Mouse (Mus musculus): ENCODE measurements around the gene Peli2. TPM values are rescaled to one million over a fixed set of nuclear protein-coding genes. Genes with fewer than 3 reads are reported as not detected.

Gene Peli2
- total RNA-seq, 1 experiment, result 1.6 TPM

DNA sequence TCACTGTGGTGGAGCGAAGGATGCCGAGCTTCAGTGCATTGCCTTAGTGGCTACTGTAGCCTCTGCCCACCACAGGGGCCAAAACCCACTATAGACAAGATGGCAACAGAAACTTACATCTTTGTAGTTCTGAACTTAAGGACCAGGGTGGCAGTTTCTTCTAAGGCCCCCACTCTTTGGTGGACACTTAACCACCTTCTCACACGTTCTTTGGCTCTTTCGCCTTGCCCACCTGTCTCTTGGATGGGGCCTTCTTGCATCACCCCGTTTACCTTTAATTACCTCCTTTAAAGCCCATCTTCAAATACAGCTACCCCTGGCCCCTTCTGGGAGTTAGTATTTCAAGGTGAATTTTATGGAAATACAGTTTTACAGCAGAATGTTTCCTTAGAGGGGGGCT lies 8.1 kb downstream of the Peli2 start:
- Histone ChIP-seq H3K9me3 (ENCODE audit: control insufficient read depth, insufficient read depth, low read depth, low read length) (no peaks in the 10 kb centered on the region), H3K36me3 (ENCODE audit: control insufficient read depth, insufficient read depth, low read length, poor library complexity, severe bottlenecking) (no peaks in the 10 kb centered on the region), H3K27ac (ENCODE audit: insufficient read depth, low read depth, low read length, poor library complexity, severe bottlenecking) (no peak overlapping the region), H3K4me1 (ENCODE audit: control insufficient read depth in 2 of 2, insufficient read depth in 2 of 2, low read length in 2 of 2, poor library complexity in 1 of 2) (no peaks in the 10 kb centered on the region), H3K9ac (ENCODE audit: insufficient read depth, low read depth, low read length, poor library complexity, severe bottlenecking) (no peak overlapping the region), H3K4me3 (ENCODE audit: insufficient read depth in 1 of 2, low read depth in 1 of 2, low read length in 2 of 2, poor library complexity in 1 of 2, severe bottlenecking in 1 of 2) (no peak overlapping the region)
- in situ Hi-C loops (cut with MboI; ENCODE audit: low sequenced_read_pairs in 2 of 2, unreplicated experiment in 2 of 2), result no loop called here
- no peak for DNase-seq (ENCODE audit: low read depth, low spot score)
- TF ChIP-seq ZNF384 (IDR thresholded peaks at IDR 0.05; ENCODE audit: low read depth, low read length) (no peak), CHD2 (IDR thresholded peaks at IDR 0.05; ENCODE audit: low read depth, low read length) (no peak), MAFK (IDR thresholded peaks at IDR 0.05; ENCODE audit: insufficient read depth, low read depth, low read length) (no peak), ZC3H11A (IDR thresholded peaks at IDR 0.05; ENCODE audit: borderline replicate concordance, low read depth, low read length) (no peak), HCFC1 (IDR thresholded peaks at IDR 0.05; ENCODE audit: borderline replicate concordance, insufficient read depth, low read length) (no peak)

DNA sequence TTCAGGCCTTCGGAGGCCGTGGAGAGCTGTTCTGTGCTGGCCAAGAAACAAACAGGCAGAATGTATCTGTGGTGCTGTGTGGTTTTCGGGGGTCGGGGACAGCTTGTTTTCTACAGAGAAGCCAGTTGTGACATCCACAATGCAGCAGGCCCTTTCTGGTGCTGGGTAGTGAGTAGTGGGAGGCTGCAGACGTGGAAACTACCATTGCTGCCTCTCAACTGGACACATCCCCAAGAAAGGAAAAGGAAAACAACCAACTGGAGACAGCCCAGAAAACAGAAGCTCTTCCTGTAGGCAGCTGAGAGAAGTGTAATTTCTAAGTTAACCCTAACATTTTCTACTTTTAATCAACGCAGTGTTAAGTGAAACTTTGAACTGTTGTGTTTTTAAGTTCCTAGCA lies 9.4 kb downstream of the Peli2 start:
- no peak overlapping the region for H3K4me3 ChIP-seq (ENCODE audit: insufficient read depth in 1 of 2, low read depth in 1 of 2, low read length in 2 of 2, poor library complexity in 1 of 2, severe bottlenecking in 1 of 2)
- no peak for DNase-seq (ENCODE audit: low read depth, low spot score)
- in situ Hi-C loops (cut with MboI; ENCODE audit: low sequenced_read_pairs in 2 of 2, unreplicated experiment in 2 of 2), result no loop called here
- H3K27ac ChIP-seq (ENCODE audit: insufficient read depth, low read depth, low read length, poor library complexity, severe bottlenecking), result no peak overlapping the region
- H3K36me3 ChIP-seq (ENCODE audit: control insufficient read depth, insufficient read depth, low read length, poor library complexity, severe bottlenecking), result no peaks in the 10 kb centered on the region
- no peak overlapping the region for H3K9ac ChIP-seq (ENCODE audit: insufficient read depth, low read depth, low read length, poor library complexity, severe bottlenecking)
- H3K9me3 ChIP-seq (ENCODE audit: control insufficient read depth, insufficient read depth, low read depth, low read length), result no peaks in the 10 kb centered on the region
- H3K4me1 ChIP-seq (ENCODE audit: control insufficient read depth in 2 of 2, insufficient read depth in 2 of 2, low read length in 2 of 2, poor library complexity in 1 of 2), result peaks cover 0 to 2% of the 10 kb centered on the region in 2 experiments; a peak in 1 of 4 replicates
- TF ChIP-seq MAFK (IDR thresholded peaks at IDR 0.05; ENCODE audit: insufficient read depth, low read depth, low read length), result no peak
- TF ChIP-seq ZNF384 (IDR thresholded peaks at IDR 0.05; ENCODE audit: low read depth, low read length), result no peak
- TF ChIP-seq ZC3H11A (IDR thresholded peaks at IDR 0.05; ENCODE audit: borderline replicate concordance, low read depth, low read length), result no peak

DNA sequence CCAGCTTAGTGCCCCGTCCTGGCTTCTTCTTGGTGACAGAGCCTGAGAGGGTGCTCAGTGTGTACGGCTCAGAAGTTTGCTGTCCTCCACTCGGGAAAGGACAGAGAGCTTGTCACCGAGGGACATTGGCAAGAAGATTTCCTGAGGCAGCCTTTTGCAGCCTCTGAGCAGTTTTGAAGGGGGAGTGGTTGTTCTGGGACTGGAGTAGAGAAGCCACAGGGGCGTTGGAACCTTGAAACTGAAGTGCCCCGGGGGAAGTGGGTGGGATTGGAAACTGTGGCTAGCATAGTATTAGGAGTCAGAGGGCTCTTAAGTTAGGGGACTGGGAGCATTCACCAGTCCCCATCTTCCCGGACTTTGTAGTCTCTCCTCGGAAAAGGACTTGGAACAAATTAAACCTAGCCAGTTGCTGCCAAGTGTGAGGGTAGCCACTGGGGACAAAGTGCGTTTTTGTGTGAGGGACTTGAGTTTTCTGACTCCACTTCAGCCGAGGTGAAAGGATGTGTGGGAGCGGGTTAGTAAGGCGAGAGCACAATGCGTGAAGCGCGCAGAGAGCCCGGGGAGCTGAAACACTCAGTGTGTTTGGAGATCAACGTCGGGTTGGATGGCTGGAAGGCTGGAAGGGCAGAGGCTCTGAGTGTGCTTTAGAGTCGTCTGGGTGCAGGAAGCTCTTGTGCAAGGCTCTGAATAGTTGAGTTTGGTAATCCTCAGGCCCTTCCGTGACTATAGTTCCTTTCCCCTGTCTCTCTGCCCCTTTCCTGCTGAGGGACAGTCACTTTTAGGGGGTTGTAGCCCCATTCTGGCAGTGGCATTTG lies 10.3 kb downstream of the Peli2 start:
- H3K4me3 ChIP-seq (ENCODE audit: insufficient read depth in 1 of 2, low read depth in 1 of 2, low read length in 2 of 2, poor library complexity in 1 of 2, severe bottlenecking in 1 of 2), result no peak overlapping the region
- TF ChIP-seq CHD2 (IDR thresholded peaks at IDR 0.05; ENCODE audit: low read depth, low read length) (no peak), ZNF384 (IDR thresholded peaks at IDR 0.05; ENCODE audit: low read depth, low read length) (no peak), MAFK (IDR thresholded peaks at IDR 0.05; ENCODE audit: insufficient read depth, low read depth, low read length) (no peak), HCFC1 (IDR thresholded peaks at IDR 0.05; ENCODE audit: borderline replicate concordance, insufficient read depth, low read length) (no peak), ZC3H11A (IDR thresholded peaks at IDR 0.05; ENCODE audit: borderline replicate concordance, low read depth, low read length) (no peak)
- no peak overlapping the region for H3K9ac ChIP-seq (ENCODE audit: insufficient read depth, low read depth, low read length, poor library complexity, severe bottlenecking)
- in situ Hi-C loops (cut with MboI; ENCODE audit: low sequenced_read_pairs in 2 of 2, unreplicated experiment in 2 of 2), result no loop called here
- H3K27ac ChIP-seq (ENCODE audit: insufficient read depth, low read depth, low read length, poor library complexity, severe bottlenecking), result no peak overlapping the region
- no peaks in the 10 kb centered on the region for H3K36me3 ChIP-seq (ENCODE audit: control insufficient read depth, insufficient read depth, low read length, poor library complexity, severe bottlenecking)
- H3K9me3 ChIP-seq (ENCODE audit: control insufficient read depth, insufficient read depth, low read depth, low read length), result no peaks in the 10 kb centered on the region
- DNase-seq (ENCODE audit: low read depth, low spot score), result no peak
- peaks cover 0 to 2% of the 10 kb centered on the region in 2 experiments; a peak in 1 of 4 replicates for H3K4me1 ChIP-seq (ENCODE audit: control insufficient read depth in 2 of 2, insufficient read depth in 2 of 2, low read length in 2 of 2, poor library complexity in 1 of 2)

DNA sequence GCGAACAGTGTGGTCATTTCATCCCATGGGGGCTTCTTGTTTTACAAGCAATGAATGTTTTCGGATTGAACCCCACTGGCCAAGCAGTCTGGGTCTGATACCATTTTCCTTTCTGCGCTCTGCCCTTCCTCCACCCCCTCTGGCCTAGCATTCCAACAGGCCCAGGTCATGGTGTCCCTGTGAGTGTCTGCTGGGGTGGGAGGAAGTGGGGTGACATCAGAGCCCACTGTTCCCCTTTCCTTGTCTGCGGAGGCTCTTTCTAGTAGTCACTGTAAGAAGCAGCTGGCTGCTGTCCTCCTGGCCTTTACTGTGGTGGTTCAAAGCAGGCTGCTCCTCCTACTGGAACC lies 10.9 kb downstream of the Peli2 start:
- TF ChIP-seq HCFC1 (IDR thresholded peaks at IDR 0.05; ENCODE audit: borderline replicate concordance, insufficient read depth, low read length) (no peak), CHD2 (IDR thresholded peaks at IDR 0.05; ENCODE audit: low read depth, low read length) (no peak), ZC3H11A (IDR thresholded peaks at IDR 0.05; ENCODE audit: borderline replicate concordance, low read depth, low read length) (no peak), ZNF384 (IDR thresholded peaks at IDR 0.05; ENCODE audit: low read depth, low read length) (no peak), MAFK (IDR thresholded peaks at IDR 0.05; ENCODE audit: insufficient read depth, low read depth, low read length) (no peak)
- H3K9me3 ChIP-seq (ENCODE audit: control insufficient read depth, insufficient read depth, low read depth, low read length), result no peaks in the 10 kb centered on the region
- no peak overlapping the region for H3K27ac ChIP-seq (ENCODE audit: insufficient read depth, low read depth, low read length, poor library complexity, severe bottlenecking)
- no peak for DNase-seq (ENCODE audit: low read depth, low spot score)
- in situ Hi-C loops (cut with MboI; ENCODE audit: low sequenced_read_pairs in 2 of 2, unreplicated experiment in 2 of 2), result no loop called here
- H3K4me1 ChIP-seq (ENCODE audit: control insufficient read depth in 2 of 2, insufficient read depth in 2 of 2, low read length in 2 of 2, poor library complexity in 1 of 2), result peaks cover 0 to 2% of the 10 kb centered on the region in 2 experiments; a peak in 1 of 4 replicates
- H3K9ac ChIP-seq (ENCODE audit: insufficient read depth, low read depth, low read length, poor library complexity, severe bottlenecking), result no peak overlapping the region
- H3K4me3 ChIP-seq (ENCODE audit: insufficient read depth in 1 of 2, low read depth in 1 of 2, low read length in 2 of 2, poor library complexity in 1 of 2, severe bottlenecking in 1 of 2), result no peak overlapping the region
- H3K36me3 ChIP-seq (ENCODE audit: control insufficient read depth, insufficient read depth, low read length, poor library complexity, severe bottlenecking), result no peaks in the 10 kb centered on the region

All from ES-E14 (cell line).